Mouse (Mus musculus): ENCODE data around the gene Atm. TPM values are rescaled to one million over a fixed set of nuclear protein-coding genes. Genes with fewer than 3 reads are reported as not detected.

Atm gene
- total RNA-seq, 2 experiments from 2014 or later: 16.3 to 19.6 TPM

DNA sequence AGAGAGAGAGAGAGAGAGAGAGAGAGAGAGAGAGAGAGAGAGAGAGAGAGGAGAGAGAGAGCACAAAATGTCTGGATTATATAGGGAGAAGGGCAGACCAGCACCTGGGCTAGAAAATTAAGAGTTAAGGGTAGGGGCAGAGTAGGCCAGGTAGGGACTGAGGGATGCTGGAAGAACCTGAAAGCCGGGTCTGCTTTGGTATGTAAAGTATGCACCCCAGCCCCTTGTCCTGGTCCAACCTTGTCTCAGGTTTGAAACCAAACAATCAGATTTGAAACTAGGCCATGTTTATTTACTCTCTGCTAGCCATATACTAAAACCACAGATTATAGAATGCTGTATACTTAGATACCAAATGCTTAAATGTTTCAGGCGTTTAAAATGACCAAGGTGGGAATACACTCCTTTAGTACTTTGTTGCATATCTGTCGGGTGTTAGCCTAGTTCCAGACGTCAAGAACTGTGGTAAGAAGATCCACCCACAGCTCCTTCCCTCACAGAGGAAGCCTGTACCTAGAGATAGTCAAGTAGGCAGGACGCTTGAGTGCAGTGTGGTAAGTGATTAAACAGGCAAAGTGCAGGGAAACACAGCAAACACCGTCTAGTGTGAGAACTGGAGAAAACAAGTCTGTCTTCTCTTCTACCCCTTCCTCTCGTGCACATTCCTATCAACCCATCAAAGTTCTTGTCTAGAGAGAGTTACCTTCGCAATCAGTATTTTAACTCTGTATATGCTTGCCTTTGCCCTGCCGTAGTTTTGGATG is 114.2 kb downstream of the Atm start:
- intact Hi-C loops (cut with DNase I): no loop called here
- no peak for DNase-seq (ENCODE audit: low spot score in 2 of 2)

DNA sequence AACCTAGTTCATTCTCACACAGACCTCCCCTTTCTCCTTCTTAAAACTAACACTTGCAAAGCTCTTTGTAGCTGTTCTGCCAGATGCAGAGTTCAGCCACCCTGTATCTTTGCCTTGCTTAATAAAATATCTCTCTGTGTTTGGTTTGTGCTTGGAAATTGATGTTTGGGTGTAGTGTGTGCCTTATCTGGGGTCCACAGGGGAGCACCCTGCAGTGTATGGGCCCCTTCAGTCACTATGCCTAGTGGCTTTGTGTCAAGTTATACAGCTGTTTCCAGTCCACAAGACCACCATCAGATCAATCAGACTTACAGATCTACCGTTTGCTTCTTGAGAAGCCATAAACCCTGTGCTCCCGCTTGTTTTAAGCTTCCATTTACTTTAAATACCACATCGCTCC is 127.1 kb downstream of the Atm start:
- intact Hi-C loops (cut with DNase I): no loop called here
- DNase-seq (ENCODE audit: low spot score in 2 of 2): no peak

DNA sequence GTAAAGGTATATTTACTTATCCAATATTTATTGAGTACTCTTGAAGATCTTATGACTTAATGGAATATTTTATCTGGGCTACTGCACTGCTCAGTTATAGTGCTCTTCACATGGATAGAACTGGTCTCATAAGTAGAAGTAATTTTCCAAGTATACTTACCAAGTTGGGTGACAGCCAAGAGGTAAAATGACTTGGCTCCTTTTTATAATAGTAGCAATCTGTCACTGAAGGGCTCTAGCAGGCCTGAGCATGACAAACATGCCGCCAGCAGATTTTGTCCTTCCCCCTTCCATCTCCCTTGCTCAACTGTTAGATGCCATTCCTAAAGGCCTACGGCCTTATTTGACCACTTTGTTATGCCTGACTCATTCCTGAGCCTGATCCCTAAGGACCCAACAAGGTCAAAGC is 127.6 kb downstream of the Atm start:
- intact Hi-C loops (cut with DNase I): no loop called here

DNA sequence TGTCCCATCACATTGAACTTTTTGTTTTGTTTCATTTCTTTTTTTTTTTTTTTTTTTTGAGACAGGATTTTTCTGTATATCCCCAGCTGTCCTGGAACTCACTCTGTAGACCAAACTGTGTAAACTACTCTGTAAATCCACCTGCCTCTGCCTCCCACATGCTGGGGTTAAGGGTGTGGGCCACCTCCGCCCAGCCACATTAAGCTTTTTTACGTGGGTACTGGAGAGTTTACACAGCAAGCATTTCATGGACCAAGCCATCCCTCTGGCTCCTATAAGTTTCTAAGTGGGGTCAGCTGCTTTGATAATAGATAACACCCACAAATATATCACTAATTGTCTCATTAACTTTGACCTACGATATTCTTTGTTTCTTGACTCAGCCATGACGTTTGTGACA is 128.0 kb downstream of the Atm start:
- intact Hi-C loops (cut with DNase I): no loop called here

More for the DNA sequence above, 127.6 kb downstream of the Atm start:
- DNase-seq (ENCODE audit: low spot score in 2 of 2): no peak

DNA sequence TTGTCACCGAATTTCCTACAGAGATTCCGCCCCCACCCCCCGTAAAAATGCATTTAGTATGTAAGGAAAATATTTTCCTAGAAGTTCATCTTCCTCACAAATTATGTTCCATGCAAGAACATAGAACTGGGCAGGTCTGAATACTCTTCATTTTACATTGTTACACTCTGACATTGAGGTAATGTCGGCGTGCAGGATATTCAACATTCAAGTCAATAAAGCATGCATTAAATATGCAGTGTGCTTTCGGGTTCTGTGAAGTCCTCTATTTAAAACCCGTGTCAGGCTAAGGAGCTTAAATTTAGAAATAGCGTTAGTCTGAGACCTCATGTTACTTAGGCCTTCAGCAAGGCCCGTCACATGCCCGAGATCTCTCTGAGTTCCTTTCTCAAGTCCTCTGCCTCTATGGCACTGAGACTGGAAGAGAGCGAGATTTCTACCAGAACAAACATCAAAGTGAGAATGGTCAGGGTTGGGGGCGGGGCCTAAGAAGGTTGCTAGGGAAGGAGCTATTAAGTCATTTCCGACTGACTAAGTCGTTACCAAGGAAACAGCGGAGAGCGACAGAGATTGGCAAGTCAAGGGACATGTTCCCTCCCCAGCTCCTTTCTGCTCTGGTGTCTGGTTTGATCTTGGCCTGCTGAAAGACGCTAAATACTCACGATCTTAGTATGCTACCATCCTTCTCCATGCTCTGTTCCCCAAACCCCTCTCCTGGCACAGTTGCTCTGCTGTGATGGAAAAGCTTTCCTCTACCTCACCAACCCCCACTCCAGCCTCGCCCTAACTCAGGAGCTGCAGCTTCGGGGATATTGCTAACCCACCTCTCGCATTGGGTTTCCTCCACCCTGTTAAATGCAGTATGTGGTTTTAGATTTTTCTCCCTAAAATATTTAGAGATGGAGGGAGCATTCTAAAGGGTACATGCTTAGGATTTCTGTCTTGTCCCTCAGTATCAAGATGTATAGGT is 131.5 kb downstream of the Atm start:
- intact Hi-C loops (cut with DNase I): no loop called here

More for the DNA sequence above, 128.0 kb downstream of the Atm start:
- no peak for DNase-seq (ENCODE audit: low spot score in 2 of 2)

DNA sequence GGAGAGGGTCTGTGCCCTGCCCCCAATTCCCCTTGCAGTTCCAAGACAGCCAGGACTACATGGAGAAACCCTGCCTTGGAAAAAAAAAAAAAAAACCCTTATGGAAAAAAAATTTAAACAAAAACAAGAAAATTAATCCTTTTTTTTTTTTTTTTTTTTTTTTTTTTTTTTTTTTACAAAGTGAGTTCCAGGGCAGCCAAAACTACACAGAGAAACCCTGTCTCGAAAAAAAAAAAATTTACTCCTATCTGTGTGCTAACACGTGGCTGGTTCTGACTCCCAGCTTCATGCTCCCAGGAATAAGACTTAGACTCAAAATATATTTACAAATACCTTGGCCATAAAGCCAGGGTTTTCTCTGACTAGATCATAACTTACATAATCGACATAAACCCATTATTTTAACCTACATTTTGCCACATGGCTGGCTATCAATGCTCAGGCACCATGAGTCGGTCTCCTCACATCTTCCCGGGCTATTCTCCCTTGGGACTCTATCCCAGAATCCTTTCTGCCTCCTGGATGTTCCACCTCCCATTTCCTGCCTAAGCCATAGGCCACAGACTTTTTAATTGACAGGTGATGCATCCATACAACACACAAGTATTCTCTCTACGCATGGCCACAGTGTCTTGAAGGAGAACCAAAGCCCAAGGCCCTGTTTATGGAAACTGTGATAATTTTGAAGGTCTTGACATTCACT is 132.3 kb downstream of the Atm start:
- DNase-seq (ENCODE audit: low spot score in 2 of 2): no peak

More for the DNA sequence above, 131.5 kb downstream of the Atm start:
- peak; percentile 73 to 79 for DNase-seq (ENCODE audit: low spot score in 2 of 2)

DNA sequence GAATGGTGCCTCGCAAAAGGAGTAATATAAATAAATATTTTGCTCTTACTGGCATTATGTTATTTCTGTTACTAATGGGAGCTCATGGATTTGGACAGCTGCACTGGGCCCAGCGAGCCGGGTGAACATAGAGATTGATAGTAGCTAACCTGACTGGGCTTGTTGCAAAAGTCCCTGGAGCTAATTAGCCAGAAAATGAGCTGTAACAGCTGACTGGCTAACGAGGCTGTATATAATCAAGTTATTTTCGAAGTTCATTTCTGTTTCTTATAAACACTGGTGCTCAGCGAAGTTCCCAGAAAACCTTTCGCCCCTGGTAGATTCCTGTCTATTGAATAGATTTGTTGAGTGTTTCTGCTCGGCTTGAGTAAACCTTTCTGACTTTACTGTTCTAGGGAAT is 133.5 kb downstream of the Atm start:
- intact Hi-C loops (cut with DNase I): no loop called here
- DNase-seq (ENCODE audit: low spot score in 2 of 2): no peak

More for the DNA sequence above, 132.3 kb downstream of the Atm start:
- intact Hi-C loops (cut with DNase I): no loop called here

DNA sequence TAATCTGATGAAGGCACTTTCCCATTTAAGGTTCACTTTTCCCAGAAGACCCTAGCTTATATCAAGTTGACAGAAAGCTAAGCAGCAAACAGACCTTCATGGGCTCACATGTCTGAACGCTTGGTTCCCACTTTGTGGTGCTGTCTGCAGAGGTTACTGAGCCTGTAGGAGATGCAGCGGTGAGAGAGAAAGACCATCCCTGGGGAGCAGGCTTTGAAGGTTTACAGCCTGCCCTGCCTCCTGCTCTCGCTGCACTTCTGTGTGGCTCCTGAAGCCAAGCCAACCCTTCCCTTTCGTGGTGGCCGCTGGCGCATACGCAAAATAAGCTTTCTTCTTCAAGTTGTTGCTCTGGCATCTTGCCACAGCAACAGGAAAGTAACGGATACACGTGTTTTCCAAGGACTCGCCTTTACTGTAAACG is 134.2 kb downstream of the Atm start, which contains the start of gene 4930550C14Rik:
TSS of gene 4930550C14Rik (plus strand) at position 35 of the 421 bp plus-strand sequence.
- peak in 1 of 2 experiments; percentile 39 for DNase-seq (ENCODE audit: low spot score in 2 of 2)

DNA sequence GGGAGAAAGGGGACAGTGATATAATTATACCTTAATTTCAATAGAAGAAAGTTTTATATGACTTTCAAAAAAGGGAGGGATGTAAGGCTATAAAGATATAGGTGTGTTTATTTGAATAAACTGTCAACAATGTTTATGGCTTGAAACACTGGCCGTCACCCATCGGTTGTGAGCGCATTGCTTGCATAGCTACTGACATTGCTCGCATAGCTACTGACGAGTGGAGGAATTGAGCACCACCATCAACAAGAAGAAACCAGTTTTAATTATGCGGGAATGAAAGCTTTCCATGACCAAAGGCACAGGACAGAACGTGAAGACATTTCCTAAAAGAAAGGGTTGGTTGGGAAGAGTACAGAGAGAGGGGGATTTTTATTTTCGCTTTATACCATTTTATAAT is 135.4 kb downstream of the Atm start:
- intact Hi-C loops (cut with DNase I): no loop called here
- DNase-seq (ENCODE audit: low spot score in 2 of 2): no peak

More for the DNA sequence above, 134.2 kb downstream of the Atm start, which contains the start of gene 4930550C14Rik:
- intact Hi-C loops (cut with DNase I): no loop called here

DNA sequence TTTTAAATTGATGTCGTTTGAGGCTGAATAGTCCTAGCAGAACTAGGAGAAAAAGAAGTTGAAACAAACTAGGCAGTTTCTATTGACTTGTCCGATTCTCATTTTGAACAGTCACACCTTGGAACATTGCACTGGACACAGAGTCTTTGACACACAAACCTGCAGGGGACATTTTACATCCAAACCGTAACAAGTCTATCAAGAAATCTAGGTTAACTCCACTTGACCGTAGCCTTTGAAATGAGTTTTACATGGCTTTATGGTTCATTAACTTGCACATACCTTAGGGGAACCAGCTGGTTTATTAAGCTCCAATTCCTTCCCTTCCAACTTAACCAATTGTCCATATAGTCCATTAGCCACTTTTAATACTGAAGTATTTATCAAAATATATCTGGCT is 135.8 kb downstream of the Atm start:
- intact Hi-C loops (cut with DNase I): no loop called here
- DNase-seq (ENCODE audit: low spot score in 2 of 2): no peak

DNA sequence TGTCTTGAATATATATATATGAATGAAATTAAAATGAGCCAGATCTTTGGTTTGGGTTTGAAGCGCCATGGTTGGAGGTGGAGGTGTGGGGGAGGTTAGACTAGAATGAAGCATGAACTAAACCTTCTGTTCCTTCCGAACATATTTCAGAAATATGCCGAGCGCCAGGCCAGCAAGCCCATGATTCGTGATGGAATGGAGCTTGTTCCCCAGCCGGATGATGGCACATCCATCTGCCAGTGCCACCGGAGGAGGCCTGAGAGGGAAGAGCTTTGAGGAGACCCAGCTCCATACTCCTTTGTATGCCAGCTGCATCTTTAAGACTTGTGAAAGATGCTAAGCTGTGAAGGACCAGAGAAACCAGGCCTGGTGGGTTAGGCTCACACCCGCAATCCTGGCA is 137.0 kb downstream of the Atm start:
- intact Hi-C loops (cut with DNase I): no loop called here
- no peak for DNase-seq (ENCODE audit: low spot score in 2 of 2)

DNA sequence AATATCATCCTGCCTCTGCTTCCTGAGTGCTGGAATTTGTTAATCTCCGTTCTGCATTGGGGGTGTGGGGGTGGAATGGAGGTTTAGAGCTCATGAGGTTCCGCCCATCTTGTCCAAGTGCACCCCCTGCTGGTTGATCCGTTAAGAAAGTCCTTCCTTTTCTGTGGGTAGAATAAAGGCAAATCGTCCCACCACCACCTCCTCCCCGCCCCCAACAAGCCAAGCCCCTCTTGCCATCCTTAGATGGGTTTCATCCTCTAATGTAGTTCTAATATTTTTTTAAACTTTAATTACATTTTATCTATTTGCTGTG is 138.2 kb downstream of the Atm start:
- peak in 1 of 2 experiments; percentile 59 for DNase-seq (ENCODE audit: low spot score in 2 of 2)
- intact Hi-C loops (cut with DNase I): loop anchor here (1.0 kb wide), 1 partner anchor 144 kb away; no protein-coding TSS in a partner anchor

DNA sequence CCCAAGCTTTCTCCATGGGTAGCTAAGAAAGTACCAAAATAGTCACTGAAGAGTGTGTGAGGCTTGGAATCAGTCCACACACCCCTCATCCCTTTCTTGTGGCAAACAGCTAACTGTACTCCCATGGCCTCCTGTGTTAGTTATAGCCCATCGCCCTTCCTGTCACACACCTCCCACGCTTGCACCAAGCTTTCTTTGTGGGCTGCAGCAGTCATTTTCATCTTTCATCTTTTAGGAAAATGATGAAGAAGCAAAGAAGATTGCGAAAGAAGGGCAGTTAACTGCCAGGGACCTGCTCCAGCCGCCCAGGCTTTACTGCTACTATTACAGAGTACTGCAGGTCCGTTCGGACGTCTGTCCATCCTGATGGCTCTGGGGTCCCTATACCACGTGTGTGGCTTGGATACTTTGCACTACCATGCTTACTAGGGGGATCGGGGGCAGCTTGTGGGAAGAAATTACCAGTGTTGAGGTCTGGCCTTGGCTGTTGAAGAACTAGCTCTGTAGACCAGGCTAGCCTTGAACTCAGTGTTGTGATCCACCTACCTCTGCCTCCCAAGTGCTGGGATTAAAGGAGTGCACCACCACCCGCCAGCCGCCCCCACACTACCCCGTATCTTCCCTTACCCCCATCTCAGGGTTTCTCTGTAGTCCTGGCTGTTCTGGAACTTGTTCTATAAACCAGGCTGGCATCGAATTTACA is 138.7 kb downstream of the Atm start:
- no peak for DNase-seq (ENCODE audit: low spot score in 2 of 2)
- intact Hi-C loops (cut with DNase I): loop anchor here (1.0 kb wide), 1 partner anchor 144 kb away; no protein-coding TSS in a partner anchor

DNA sequence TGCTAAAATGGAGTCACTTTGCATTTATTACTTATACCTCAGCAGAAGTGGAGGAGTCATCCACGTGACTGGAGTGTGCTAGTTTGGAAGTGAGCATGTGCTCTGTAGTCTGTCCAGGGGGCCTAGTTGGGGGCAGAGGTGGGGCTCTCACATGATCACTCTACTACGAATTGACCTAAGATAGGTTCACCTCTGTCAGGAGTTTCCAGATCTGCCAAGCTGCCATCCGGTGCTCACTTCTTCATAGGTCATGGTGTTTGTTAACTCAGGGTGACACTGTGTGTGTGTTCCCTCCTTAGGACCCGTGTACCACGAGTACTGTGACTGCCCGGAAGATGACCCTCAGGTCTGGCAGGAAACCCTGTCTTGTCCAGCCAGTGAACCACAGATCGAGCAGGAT is 146.4 kb downstream of the Atm start:
- intact Hi-C loops (cut with DNase I): no loop called here
- DNase-seq (ENCODE audit: low spot score in 2 of 2): no peak

Small RNA genes within 50 kb of the gene (microRNA-seq; reads per million reads assigned to microRNA genes)
- gene Mir130c: 0 reads per million in 2 experiments

Other genes with a start within 250 kb of the Atm start
- 10 to 100 TPM; 12.8 to 19.1 TPM for gene Exph5, start 235.1 kb downstream of the Atm start, total RNA-seq (2021)
- 1 to 10 TPM; 8.3 to 8.9 TPM for gene Kdelc2, start 152.7 kb downstream of the Atm start, total RNA-seq (2021)
- gene 4930550C14Rik, start 134.4 kb downstream of the Atm start, total RNA-seq (2021): under 1 TPM; 0.33 to 0.44 TPM
- 10 to 100 TPM; 14.0 to 15.0 TPM for gene Npat, start 307 bp upstream of the Atm start, total RNA-seq (2021)
- gene Acat1, start 73.6 kb upstream of the Atm start, total RNA-seq (2021): 10 to 100 TPM; 81.6 to 87.3 TPM
- gene Cul5, start 133.3 kb upstream of the Atm start, total RNA-seq (2021): 10 to 100 TPM; 51.0 to 54.4 TPM
- 1 to 10 TPM; 1.4 TPM for gene Rab39, start 169.5 kb upstream of the Atm start, total RNA-seq (2021)
- 1 to 10 TPM; 4.5 to 5.2 TPM for gene Slc35f2, start 234.8 kb upstream of the Atm start, total RNA-seq (2021)